Mouse (Mus musculus) heart, adult 2 months (tissue): ENCODE data around the gene Acly.

Experiments used
- CTCF ChIP-seq: fragments of 200-600 bp; IDR thresholded peaks from 2 replicates; pipeline ENCODE4 v1.8.1; 2022; ENCODE audit warnings: antibody characterized with exemption, mild to moderate bottlenecking, moderate library complexity
- EP300 ChIP-seq: fragments of 200-500 bp; IDR thresholded peaks from 2 replicates; pipeline ENCODE4 v1.6.1; 2011; ENCODE audit warnings: low read depth, low read length, control low read depth; ENCODE audit not compliant: insufficient read depth
- POLR2A ChIP-seq: fragments of 200-500 bp; IDR thresholded peaks from 2 replicates; pipeline ENCODE4 v1.6.1; 2011; ENCODE audit warnings: mild to moderate bottlenecking, low read depth, low read length, control low read depth; ENCODE audit not compliant: insufficient read depth

DNA sequence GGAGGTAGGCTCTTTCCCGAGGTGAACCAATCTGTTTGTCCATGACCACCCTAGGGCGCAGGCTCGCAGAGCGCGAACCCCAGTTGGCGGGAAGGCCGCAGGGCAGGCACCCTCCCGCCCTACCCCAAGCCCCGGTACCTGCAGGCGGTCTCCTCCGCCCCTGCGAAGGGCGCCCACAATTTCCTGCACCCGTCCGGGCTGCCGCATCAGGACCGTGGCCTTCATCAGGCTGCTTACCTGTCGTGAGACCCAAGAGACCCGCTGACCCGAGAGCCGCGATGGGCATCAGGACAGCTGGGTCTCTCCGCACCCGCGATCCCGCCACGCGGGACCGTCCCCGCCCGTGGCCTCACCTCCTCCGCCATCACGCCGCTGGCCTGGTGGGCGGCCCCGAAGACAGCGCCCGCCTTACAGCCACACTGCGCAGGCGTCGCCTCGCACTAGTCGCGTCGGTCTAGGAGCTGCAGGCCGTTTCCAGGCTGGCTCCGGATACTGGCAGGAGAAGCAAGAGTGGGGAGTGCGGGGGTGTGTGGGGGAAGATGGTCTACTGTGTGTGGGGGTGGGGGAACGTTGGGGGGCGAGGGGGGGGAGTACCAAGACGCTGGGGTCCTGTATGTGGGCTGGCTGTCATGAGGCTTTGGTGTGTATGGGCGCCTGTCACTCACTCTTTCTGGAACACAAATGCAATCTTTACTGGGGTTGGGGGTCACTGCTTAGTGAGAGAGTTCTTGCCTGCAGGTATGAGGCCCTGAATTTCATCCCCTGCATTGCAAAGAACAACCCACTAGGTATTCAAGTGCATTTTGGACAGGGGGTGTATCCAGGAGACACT is 86.9 kb downstream of the Acly start:
- peak; percentile 91; the same call in 1 of the 2 replicates for TF ChIP-seq POLR2A
- 0 out of 2 replicates have a peak, but pooled peaks have one; percentile 9 for TF ChIP-seq EP300
- TF ChIP-seq CTCF, result no peak
